Mouse (Mus musculus) cerebellum, adult 2 months (tissue): Measurements from ENCODE around the gene Tubb4a.

Experiments
- CTCF ChIP-seq: fragments of 200-500 bp; IDR thresholded peaks from 2 replicates; pipeline ENCODE4 v1.5.1; 2011; ENCODE audit warnings: low read depth, mild to moderate bottlenecking, control low read depth, low read length, moderate library complexity, borderline replicate concordance; ENCODE audit not compliant: insufficient read depth
- POLR2A ChIP-seq: fragments of 200-500 bp; IDR thresholded peaks from 2 replicates; pipeline ENCODE4 v1.6.1; 2011; ENCODE audit warnings: low read length, control low read depth, borderline replicate concordance; ENCODE audit not compliant: insufficient read depth

DNA sequence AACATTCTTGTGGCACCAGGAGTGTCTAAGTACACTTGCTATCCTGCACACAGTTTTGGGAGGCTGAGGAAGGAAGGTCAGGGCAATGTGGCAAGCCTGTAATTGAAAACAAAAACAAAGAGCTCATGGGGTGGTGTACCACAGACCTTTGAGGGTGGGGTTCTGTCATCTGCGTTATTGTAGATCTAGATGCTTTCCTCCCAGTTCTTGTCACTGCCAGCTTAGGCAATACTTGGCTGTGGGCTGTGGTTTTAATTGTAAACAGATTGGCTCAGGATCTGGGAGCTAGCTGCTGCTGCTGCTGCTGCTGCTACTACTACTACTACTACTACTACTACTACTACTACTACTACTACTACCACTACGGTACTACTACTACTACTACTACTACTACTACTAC lies 14.7 kb upstream of the Tubb4a start:
- no peak for TF ChIP-seq CTCF
- no peak for TF ChIP-seq POLR2A
